Mouse (Mus musculus) adrenal gland, postnatal 25 days (tissue): ENCODE results near the gene Sipa1l1. TPM values are rescaled to one million over a fixed set of nuclear protein-coding genes. Genes with fewer than 3 reads are reported as not detected.

Experiments
- DNase-seq: peaks from one replicate; pipeline ENCODE4 v3.0.0; 2021; ENCODE audit warnings: mixed read lengths
- total RNA-seq: library from RNA; stranded (reverse); gene quantifications from 2 replicates; pipeline ENCODE4 v1.2.3, GENCODE M21; 2021

The Sipa1l1 gene
- total RNA-seq, 1 experiment from 2014 or later, result 30.1 TPM

GRCm38 (mm10) chr12:82339221-82339861 lies 170.2 kb downstream of the Sipa1l1 start:
- no peak for DNase-seq

DNA sequence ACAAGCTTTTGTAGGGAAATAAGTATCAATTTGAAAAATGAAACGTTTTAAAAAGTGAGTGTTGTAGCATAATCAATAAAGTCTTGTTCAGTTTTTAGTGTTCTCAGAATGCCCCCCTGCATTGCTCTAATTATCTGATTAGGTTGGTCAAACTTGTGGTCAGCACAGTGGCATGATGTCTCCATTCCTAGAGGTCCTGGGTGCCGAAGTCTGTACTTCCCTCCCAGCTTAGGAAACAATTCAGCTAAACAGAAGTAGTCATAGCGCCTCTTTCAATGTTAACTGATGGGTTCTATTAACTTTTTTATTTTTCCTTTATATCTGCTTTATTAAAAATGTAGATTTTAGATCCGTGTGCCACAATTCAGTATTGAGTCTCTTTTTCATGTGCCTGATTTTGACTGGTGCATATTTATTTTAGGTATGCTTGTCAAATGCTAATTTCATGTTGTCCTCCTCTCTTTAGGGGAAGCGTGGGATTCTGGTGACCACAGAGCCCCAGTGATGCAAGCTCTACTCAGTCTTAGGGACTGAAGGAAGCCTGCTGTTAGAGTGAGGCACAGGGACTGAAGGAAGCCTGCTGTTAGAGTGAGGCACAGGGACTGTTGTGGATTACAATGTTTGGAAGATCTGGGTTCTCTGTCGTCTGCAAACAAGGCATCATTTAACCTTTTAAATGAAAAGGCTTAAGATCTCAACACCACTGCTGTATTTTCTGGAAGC lies 171.2 kb downstream of the Sipa1l1 start:
- no peak for DNase-seq

DNA sequence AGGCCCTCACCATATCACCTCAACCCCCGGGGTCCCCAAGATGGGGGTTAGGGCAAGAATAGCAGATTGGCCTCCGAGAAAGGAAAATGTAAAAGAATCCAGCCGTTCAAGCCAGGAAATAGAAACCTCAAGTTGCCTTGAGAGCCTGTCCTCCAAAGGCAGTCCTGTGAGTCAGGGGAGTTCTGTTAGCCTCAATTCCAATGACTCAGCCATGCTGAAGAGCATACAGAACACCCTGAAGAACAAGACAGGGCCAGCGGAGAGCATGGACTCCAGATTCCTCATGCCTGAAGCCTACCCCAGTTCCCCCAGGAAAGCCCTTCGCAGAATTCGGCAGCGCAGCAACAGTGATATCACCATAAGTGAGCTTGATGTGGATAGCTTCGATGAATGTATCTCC lies 172.1 kb downstream of the Sipa1l1 start:
- DNase-seq, result no peak

DNA sequence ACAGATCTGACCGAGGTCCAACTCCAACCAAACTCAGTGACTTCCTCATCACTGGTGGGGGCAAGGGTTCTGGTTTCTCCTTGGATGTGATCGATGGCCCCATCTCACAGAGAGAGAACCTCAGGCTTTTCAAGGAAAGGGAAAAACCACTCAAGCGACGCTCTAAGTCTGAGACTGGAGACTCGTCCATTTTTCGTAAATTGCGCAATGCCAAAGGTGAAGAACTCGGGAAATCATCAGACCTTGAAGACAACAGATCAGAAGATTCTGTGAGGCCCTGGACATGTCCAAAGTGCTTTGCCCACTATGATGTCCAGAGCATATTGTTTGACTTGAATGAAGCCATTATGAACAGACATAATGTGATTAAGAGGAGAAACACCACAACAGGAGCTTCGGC lies 172.6 kb downstream of the Sipa1l1 start:
- DNase-seq, result no peak

DNA sequence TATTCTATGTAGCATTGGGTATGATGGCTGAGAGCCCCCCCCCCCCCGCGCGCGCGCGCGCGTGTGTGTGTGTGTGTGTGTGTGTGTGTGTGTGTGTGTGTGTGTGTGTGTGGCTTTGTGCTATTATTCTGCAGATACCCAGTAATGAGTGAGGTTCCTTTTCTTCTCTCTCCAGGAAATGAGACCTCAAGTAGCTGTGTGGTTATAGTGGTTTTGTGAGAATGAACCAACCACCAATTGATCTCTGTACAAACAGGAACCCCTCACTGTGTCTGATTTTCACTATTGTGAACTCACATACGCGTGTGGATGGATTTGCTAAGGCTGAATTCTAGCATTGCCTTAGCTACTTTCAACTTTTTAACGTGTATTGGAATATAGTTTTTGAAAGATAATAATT lies 181.0 kb downstream of the Sipa1l1 start:
- no peak for DNase-seq

DNA sequence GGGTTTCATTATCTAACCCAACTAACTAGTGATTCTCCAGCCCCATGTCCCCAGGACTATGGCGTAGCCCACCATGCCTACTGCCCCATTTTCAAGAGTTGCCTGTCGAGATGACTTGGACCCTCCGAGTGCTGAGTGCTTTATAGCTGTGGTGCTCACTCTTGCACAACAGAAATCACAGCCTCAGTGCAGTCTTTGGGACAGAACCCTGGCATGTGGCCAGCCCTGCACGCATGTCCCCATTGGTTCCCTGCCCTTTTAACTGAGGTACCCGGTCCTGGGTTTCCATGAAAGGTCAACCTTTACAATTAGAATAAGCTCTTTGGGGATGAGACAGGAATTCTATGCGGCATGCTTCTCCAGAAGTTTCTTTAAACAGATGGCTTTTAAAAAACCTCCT lies 181.8 kb downstream of the Sipa1l1 start:
- no peak for DNase-seq

GRCm38 (mm10) chr12:82353660-82354059 lies 184.5 kb downstream of the Sipa1l1 start:
- DNase-seq, result no peak

- DNase-seq, result no peak
These were observed 186.5 kb downstream of the Sipa1l1 start for GRCm38 (mm10) chr12:82355419-82356149.

DNA sequence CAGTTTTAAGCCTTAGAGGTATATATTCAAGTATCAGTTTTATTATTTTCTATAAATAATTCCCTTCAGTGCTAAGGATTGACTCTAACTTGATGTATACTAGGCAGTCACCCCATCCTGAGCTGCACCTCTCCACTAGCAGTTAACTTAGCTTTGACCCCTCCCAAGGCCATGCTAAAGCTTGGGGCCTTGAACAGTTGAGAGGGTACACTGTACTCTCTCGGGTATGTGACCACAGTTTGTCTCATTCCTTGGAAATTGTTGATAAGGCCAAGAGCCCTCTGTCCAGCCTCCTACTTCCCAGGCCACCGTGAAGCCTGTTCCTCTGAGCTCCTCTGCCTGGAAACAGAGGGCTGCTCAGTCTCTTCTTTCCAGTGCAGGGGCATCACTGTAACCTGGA lies 187.4 kb downstream of the Sipa1l1 start:
- no peak for DNase-seq

DNA sequence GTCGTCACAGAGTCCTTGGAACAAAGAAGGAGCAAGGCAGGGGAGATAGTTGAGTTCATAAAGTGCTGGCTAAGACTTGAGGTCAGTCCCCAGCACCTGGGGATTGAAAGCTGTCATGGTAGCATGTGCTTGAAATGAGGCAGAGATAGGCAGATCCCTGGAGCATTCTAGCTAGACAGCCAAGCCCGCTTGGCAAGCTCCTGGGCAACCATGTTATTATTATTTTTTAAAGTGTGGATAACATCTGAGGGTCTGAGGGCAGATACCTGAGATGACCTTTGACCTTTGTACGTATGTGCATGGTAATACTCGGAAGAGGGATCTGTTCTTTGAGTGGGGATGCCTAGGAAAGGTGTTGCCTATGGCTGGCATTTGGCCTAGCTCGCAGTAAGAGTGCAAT lies 188.3 kb downstream of the Sipa1l1 start:
- DNase-seq, result no peak

GRCm38 (mm10) chr12:82362796-82363195 lies 193.7 kb downstream of the Sipa1l1 start:
- no peak for DNase-seq

DNA sequence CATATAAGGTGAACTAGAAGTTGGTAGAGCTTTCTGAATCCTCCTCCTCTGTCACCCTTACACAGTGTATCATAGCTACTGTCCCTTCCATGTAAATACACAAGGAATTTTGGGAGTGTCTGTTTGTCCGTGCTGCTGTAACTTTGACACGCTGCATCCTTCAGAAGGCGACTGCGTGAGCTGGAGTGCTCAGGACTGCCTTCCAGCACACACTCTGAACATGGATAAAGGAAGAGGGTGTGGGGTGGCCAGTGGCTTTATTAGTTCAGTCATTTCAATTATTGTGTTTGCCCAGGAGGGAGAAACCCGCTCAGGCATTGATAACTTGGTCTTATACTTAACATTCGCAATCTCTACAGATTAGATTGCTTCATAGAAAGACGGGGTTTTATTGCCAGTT lies 195.1 kb downstream of the Sipa1l1 start:
- DNase-seq, result no peak

DNA sequence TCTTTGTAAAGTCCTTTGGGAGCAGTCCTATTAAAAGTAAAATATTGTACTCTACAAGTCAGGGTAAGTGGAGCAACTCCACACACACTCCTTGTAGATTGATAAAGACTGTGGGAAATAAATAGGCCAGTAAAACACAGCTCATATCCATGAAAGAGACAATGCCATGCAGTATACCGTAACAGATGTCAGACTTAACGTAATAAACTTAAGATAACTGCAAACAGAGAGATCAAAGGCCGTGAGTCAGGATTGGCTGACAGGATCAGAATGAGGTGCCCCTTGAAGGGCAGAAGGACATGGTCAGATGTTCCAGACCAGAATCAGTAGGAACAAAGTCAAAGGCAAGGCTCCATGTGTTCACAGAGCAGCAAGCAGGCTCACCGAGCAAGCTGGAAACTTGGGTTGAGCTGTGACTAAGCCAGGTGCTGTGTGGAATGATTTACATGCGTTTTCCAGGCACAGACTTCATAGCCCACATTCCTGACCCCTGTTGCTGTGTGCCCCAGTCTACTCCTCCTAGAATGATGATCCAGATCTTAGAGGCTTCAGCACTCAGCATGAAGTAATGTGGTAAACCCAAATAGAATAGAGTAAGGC lies 196.3 kb downstream of the Sipa1l1 start:
- DNase-seq, result no peak

- no peak for DNase-seq
These were observed 197.6 kb downstream of the Sipa1l1 start for GRCm38 (mm10) chr12:82366754-82367153.

GRCm38 (mm10) chr12:82367345-82367744 lies 198.2 kb downstream of the Sipa1l1 start:
- no peak for DNase-seq

- DNase-seq, result no peak
These were observed 198.9 kb downstream of the Sipa1l1 start for GRCm38 (mm10) chr12:82367986-82368385.

DNA sequence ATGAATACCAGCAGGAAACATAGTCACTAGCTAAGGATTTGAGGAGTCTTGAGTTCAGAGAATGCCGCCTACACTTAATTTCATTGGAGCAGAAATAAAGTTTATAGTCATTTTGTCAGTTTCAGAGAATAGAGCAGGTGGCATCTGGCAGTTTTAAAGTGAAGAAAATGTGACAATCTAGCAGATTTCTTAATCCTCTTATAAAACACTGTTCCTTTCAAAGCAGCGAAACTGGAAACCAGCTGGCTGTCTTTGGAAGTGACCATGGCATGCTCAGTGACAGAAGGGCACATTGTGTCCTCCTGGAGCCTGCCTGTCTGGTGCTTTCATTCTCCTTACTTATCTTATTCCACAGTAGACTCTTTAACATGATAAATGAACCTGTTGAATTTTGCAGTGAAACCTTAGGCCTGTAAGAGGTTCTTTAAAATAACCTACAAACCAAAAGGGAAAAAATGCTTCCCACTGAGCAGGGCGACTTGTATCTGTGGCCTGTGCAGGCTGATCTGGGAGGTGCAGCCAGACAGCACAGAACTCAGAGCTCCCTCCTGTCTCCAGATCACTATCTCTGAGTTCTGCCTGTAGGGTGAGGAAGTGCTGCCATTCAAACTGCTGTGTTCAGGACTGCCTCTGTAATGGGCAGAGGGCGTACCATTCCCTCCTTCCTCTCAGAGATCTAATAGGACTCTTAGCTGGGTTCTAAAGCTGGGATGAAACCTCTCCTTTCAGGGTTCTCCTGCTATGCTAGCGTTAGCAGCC lies 200.5 kb downstream of the Sipa1l1 start:
- DNase-seq, result no peak

- DNase-seq, result no peak
These were observed 202.1 kb downstream of the Sipa1l1 start for GRCm38 (mm10) chr12:82371266-82371665.

- DNase-seq, result no peak
These were observed 204.9 kb downstream of the Sipa1l1 start for GRCm38 (mm10) chr12:82374020-82374419.

GRCm38 (mm10) chr12:82382932-82383331 lies 213.8 kb downstream of the Sipa1l1 start:
- DNase-seq, result no peak

GRCm38 (mm10) chr12:82384719-82385118 lies 215.6 kb downstream of the Sipa1l1 start:
- no peak for DNase-seq

DNA sequence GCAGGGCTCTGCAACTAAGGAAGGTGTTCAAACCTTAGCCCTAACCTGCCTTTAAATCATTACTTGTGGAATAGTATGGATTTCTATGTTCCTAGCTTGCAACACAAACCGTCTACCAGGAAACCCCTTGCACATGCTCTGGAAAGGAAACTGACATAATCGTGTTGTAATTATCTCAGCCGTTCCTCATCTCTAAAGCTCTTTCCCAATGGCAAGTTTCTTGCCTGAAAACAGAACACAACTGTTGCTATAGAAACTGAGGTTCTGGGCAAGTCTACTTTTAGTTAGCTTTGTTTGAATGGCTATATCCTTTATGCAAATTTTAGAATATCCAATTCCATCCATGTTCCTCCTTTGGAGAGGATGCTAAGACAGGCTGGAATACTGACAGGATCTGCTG lies 217.9 kb downstream of the Sipa1l1 start:
- DNase-seq, result no peak
